Mouse (Mus musculus) ES-E14 (cell line): ENCODE measurements around the gene Itsn1. TPM values are rescaled to one million over a fixed set of nuclear protein-coding genes. Genes with fewer than 3 reads are reported as not detected.

ENCODE experiments used
- DNase-seq: peaks from one replicate; pipeline ENCODE4 v3.0.0-alpha.2; 2013; ENCODE audit warnings: low read depth, low spot score
- H3K27ac ChIP-seq: 2 replicates; pipeline ENCODE4 v1.5.1; 2012; ENCODE audit warnings: low read depth, mild to moderate bottlenecking, low read length, moderate library complexity, mixed read lengths; ENCODE audit not compliant: poor library complexity, insufficient read depth, severe bottlenecking
- H3K36me3 ChIP-seq: 2 replicates; pipeline ENCODE4 v1.6.1; 2012; ENCODE audit warnings: mild to moderate bottlenecking, low read length, moderate library complexity, mixed read lengths; ENCODE audit not compliant: control insufficient read depth, poor library complexity, insufficient read depth, severe bottlenecking
- H3K4me1 ChIP-seq, 2 experiments: fragments of 150-350 bp in 1 of 2; sonication (generic) in 1 of 2; 2 replicates each; pipeline ENCODE4 v1.6.1; 2012; ENCODE audit warnings: low read length in 2 of 2, mild to moderate bottlenecking in 1 of 2, mixed read lengths in 1 of 2; ENCODE audit not compliant: control insufficient read depth in 2 of 2, insufficient read depth in 2 of 2, poor library complexity in 1 of 2
- H3K4me3 ChIP-seq, 2 experiments: fragments of 150-350 bp in 1 of 2; sonication (generic) in 1 of 2; 2 replicates each; pipeline ENCODE4 v1.5.1; 2012; ENCODE audit warnings: low read length in 2 of 2, low read depth in 1 of 2, mild to moderate bottlenecking in 1 of 2, mixed read lengths in 1 of 2; ENCODE audit not compliant: insufficient read depth in 1 of 2, poor library complexity in 1 of 2, severe bottlenecking in 1 of 2
- H3K9ac ChIP-seq: 2 replicates; pipeline ENCODE4 v1.6.1; 2012; ENCODE audit warnings: low read depth, mild to moderate bottlenecking, low read length, mixed read lengths; ENCODE audit not compliant: poor library complexity, insufficient read depth, severe bottlenecking
- H3K9me3 ChIP-seq: fragments of 150-350 bp; sonication (generic); 2 replicates; pipeline ENCODE4 v1.6.1; 2012; ENCODE audit warnings: low read depth, mild to moderate bottlenecking, low read length; ENCODE audit not compliant: control insufficient read depth, insufficient read depth
- CHD2 ChIP-seq: IDR thresholded peaks from 2 replicates; pipeline ENCODE4 v1.6.1; 2014; ENCODE audit warnings: mild to moderate bottlenecking, low read depth, low read length, inconsistent platforms
- HCFC1 ChIP-seq: IDR thresholded peaks from 2 replicates; pipeline ENCODE4 v1.6.1; 2012; ENCODE audit warnings: low read length, inconsistent platforms, borderline replicate concordance; ENCODE audit not compliant: insufficient read depth
- MAFK ChIP-seq: IDR thresholded peaks from 2 replicates; pipeline ENCODE4 v1.6.1; 2014; ENCODE audit warnings: mild to moderate bottlenecking, low read depth, low read length, inconsistent platforms; ENCODE audit not compliant: insufficient read depth
- ZC3H11A ChIP-seq: IDR thresholded peaks from 2 replicates; pipeline ENCODE4 v1.6.1; 2012; ENCODE audit warnings: low read depth, mild to moderate bottlenecking, inconsistent platforms, low read length, borderline replicate concordance
- ZNF384 ChIP-seq: IDR thresholded peaks from 2 replicates; pipeline ENCODE4 v1.6.1; 2012; ENCODE audit warnings: low read depth, low read length, inconsistent platforms
- in situ Hi-C, 2 experiments: fragments of 600-800 bp; cut with MboI; formaldehyde crosslinking; loops; one replicate each; pipeline ENCODE4 v1.15.1; 2025; ENCODE audit warnings: low sequenced_read_pairs in 2 of 2, inconsistent platforms in 1 of 2; ENCODE audit not compliant: unreplicated experiment in 2 of 2
- total RNA-seq: library from RNA; depleted of rRNA; stranded (reverse); fragments of 300-350 nt; gene quantifications from 2 replicates; pipeline ENCODE4 v1.2.3, GENCODE M21; 2012

Gene Itsn1
- total RNA-seq, 1 experiment: 28.6 TPM

GRCm38 (mm10) chr16:91954766-91955165 lies 225.7 kb downstream of the Itsn1 start:
- no peaks in the 10 kb centered on the region for H3K9me3 ChIP-seq
- no peak overlapping the region for H3K9ac ChIP-seq
- TF ChIP-seq ZC3H11A (peak; percentile 48; the same call in 1 of the 2 replicates), CHD2 (no peak), ZNF384 (0 out of 2 replicates have a peak, but pooled peaks have one; percentile 27)
- H3K36me3 ChIP-seq: no peaks in the 10 kb centered on the region
- no peak for DNase-seq
- H3K4me3 ChIP-seq: no peak overlapping the region
- no peak overlapping the region for H3K27ac ChIP-seq
- in situ Hi-C loops: loop anchor here (25.0 kb wide), 1 partner anchor 333 kb away; the partner anchor contains the start of gene Kcne2 (in 2 of the 2)
- H3K4me1 ChIP-seq: peaks cover 0 to 4% of the 10 kb centered on the region in 2 experiments; a peak in 2 of 4 replicates

DNA sequence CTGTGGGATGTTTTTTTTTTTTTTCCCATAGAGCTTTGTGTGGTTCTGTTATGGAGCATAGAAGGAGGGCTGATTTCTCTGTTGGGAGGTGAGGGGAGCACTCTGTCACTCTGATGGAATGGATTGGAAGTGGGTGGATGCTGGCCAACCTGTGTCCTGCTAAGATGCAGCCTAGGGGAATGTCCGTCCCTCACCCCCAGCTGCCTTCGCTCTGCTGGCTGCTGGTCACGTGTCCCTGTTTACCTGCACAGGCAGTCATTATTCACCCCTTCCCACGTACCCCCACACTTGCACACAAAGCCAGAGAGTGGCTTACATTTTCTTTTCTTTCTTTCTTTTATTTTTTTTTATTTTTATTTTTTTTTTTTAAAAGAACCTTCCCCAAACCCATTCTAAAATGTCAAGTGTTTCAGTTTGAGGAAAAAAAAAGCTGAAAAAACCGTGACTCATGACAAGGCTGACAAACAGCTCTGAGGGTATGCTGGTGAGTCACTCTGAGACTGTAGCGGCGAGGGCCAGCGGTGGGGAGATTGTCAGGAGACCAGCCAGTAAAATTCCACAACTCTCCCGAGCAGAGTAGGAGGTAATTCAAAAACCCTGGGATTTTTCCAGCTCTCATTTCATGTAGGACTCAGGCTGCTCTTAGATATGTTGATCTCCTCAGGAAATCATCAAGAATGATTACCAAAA lies 233.3 kb downstream of the Itsn1 start:
- TF ChIP-seq CHD2: no peak
- TF ChIP-seq HCFC1: no peak
- TF ChIP-seq ZNF384: no peak
- TF ChIP-seq MAFK: no peak
- TF ChIP-seq ZC3H11A: no peak
- no peak overlapping the region for H3K27ac ChIP-seq
- no peaks in the 10 kb centered on the region for H3K36me3 ChIP-seq
- no peak overlapping the region for H3K4me3 ChIP-seq
- peaks cover 0 to 1% of the 10 kb centered on the region in 2 experiments; a peak in 1 of 4 replicates for H3K4me1 ChIP-seq
- H3K9me3 ChIP-seq: no peaks in the 10 kb centered on the region
- DNase-seq: no peak
- H3K9ac ChIP-seq: no peak overlapping the region
- in situ Hi-C loops: loop anchor here (25.0 kb wide), 1 partner anchor 325 kb away; the partner anchor contains the start of gene Kcne2 (in 2 of the 2)

- no peak overlapping the region for H3K4me3 ChIP-seq
- TF ChIP-seq ZNF384 (no peak), MAFK (no peak), HCFC1 (no peak), CHD2 (no peak), ZC3H11A (no peak)
- no peaks in the 10 kb centered on the region for H3K9me3 ChIP-seq
- no peaks in the 10 kb centered on the region for H3K36me3 ChIP-seq
- no peak overlapping the region for H3K27ac ChIP-seq
- in situ Hi-C loops: loop anchor here (25.0 kb wide), 1 partner anchor 324 kb away; the partner anchor contains the start of gene Kcne2 (in 2 of the 2)
- DNase-seq: no peak
- no peak overlapping the region for H3K9ac ChIP-seq
- H3K4me1 ChIP-seq: no peaks in the 10 kb centered on the region
These were observed 233.9 kb downstream of the Itsn1 start for GRCm38 (mm10) chr16:91962894-91963555.

GRCm38 (mm10) chr16:91963556-91963900 lies 234.4 kb downstream of the Itsn1 start:
- no peaks in the 10 kb centered on the region for H3K9me3 ChIP-seq
- no peak overlapping the region for H3K9ac ChIP-seq
- no peaks in the 10 kb centered on the region for H3K4me1 ChIP-seq
- no peaks in the 10 kb centered on the region for H3K36me3 ChIP-seq
- in situ Hi-C loops: loop anchor here (25.0 kb wide), 1 partner anchor 324 kb away; the partner anchor contains the start of gene Kcne2 (in 2 of the 2)
- no peak overlapping the region for H3K4me3 ChIP-seq
- H3K27ac ChIP-seq: no peak overlapping the region
- DNase-seq: no peak
- no peak for TF ChIP-seq ZC3H11A
- no peak for TF ChIP-seq CHD2
- TF ChIP-seq HCFC1: no peak
- TF ChIP-seq ZNF384: no peak
- no peak for TF ChIP-seq MAFK
